Mouse (Mus musculus) MEL (cell line): Measurements from ENCODE around the gene Gbp6. TPM values are rescaled to one million over a fixed set of nuclear protein-coding genes. Genes with fewer than 3 reads are reported as not detected.
"Not testable (repeated sequence)": the region's sequence is repeated elsewhere in the genome, so short reads cannot be mapped to it uniquely, and the experiment has no call there.

ENCODE experiments used
- DNase-seq: peaks from one replicate; pipeline ENCODE4 v3.0.0; 2011; ENCODE audit warnings: low read depth, low spot score
- H3K27ac ChIP-seq: 2 replicates; pipeline ENCODE4 v1.5.1; 2012; ENCODE audit warnings: low read depth, mild to moderate bottlenecking, control low read depth, low read length, moderate library complexity; ENCODE audit not compliant: control insufficient read depth
- H3K27me3 ChIP-seq, 2 experiments: fragments of 150-350 bp in 1 of 2; sonication (generic) in 1 of 2; 2 replicates each; pipeline ENCODE4 v1.6.1; 2012; ENCODE audit warnings: low read length in 2 of 2, mild to moderate bottlenecking in 2 of 2, improper control_type of control experiment in 1 of 2, moderate library complexity in 1 of 2; ENCODE audit not compliant: insufficient read depth in 2 of 2, control insufficient read depth in 1 of 2
- H3K36me3 ChIP-seq, 2 experiments: 2 replicates each; pipeline ENCODE4 v1.6.1; 2012 to 2014; ENCODE audit warnings: low read length in 2 of 2, improper control_type of control experiment in 1 of 2, inconsistent platforms in 1 of 2, mild to moderate bottlenecking in 1 of 2; ENCODE audit not compliant: insufficient read depth in 2 of 2, control insufficient read depth in 1 of 2
- H3K4me1 ChIP-seq, 2 experiments: fragments of 150-350 bp in 1 of 2; sonication (generic) in 1 of 2; 2 replicates each; pipeline ENCODE4 v1.6.1; 2012; ENCODE audit warnings: low read length in 2 of 2, improper control_type of control experiment in 1 of 2, mild to moderate bottlenecking in 1 of 2; ENCODE audit not compliant: insufficient read depth in 2 of 2, control insufficient read depth in 1 of 2
- H3K4me3 ChIP-seq, 2 experiments: fragments of 150-350 bp in 1 of 2; sonication (generic) in 1 of 2; 2 replicates each; pipeline ENCODE4 v1.5.1; 2012; ENCODE audit warnings: low read depth in 2 of 2, low read length in 2 of 2, mild to moderate bottlenecking in 2 of 2, moderate library complexity in 2 of 2, control low read depth in 1 of 2, improper control_type of control experiment in 1 of 2; ENCODE audit not compliant: control insufficient read depth in 1 of 2, insufficient read depth in 1 of 2
- H3K79me2 ChIP-seq: 2 replicates; pipeline ENCODE4 v1.6.1; 2012; ENCODE audit warnings: mild to moderate bottlenecking, low read length, moderate library complexity; ENCODE audit not compliant: control insufficient read depth, poor library complexity, insufficient read depth
- H3K9ac ChIP-seq: 2 replicates; pipeline ENCODE4 v1.6.1; 2012; ENCODE audit warnings: low read depth, mild to moderate bottlenecking, control low read depth, low read length, moderate library complexity; ENCODE audit not compliant: control insufficient read depth, poor library complexity, severe bottlenecking
- H3K9me3 ChIP-seq: fragments of 150-350 bp; sonication (generic); replicated peaks from 2 replicates; pipeline ENCODE4 v1.6.1; 2012; ENCODE audit warnings: mild to moderate bottlenecking, low read length, improper control_type of control experiment, moderate library complexity; ENCODE audit not compliant: insufficient read depth
- BHLHE40 ChIP-seq: IDR thresholded peaks from 2 replicates; pipeline ENCODE4 v1.6.1; 2012; ENCODE audit warnings: low read depth, mild to moderate bottlenecking, inconsistent platforms, low read length, improper control_type of control experiment, borderline replicate concordance
- E2F4 ChIP-seq: IDR thresholded peaks from 2 replicates; pipeline ENCODE4 v1.6.1; 2011; ENCODE audit warnings: low read depth, low read length, improper control_type of control experiment, borderline replicate concordance
- ETS1 ChIP-seq: IDR thresholded peaks from 2 replicates; pipeline ENCODE4 v1.6.1; 2012; ENCODE audit warnings: low read depth, mild to moderate bottlenecking, inconsistent platforms, low read length, improper control_type of control experiment, moderate library complexity
- GABPA ChIP-seq: IDR thresholded peaks from 2 replicates; pipeline ENCODE4 v1.6.1; 2012; ENCODE audit warnings: low read depth, mild to moderate bottlenecking, inconsistent platforms, low read length, improper control_type of control experiment, moderate library complexity
- JUND ChIP-seq: IDR thresholded peaks from 2 replicates; pipeline ENCODE4 v1.6.1; 2011; ENCODE audit warnings: low read depth, mild to moderate bottlenecking, improper control_type of control experiment, low read length
- KAT2A ChIP-seq: conservative IDR thresholded peaks from 2 replicates; pipeline ENCODE4 v1.6.1; 2012; ENCODE audit warnings: low read depth, low read length, improper control_type of control experiment, inconsistent platforms
- MEF2A ChIP-seq: IDR thresholded peaks from 2 replicates; pipeline ENCODE4 v1.6.1; 2014; ENCODE audit warnings: low read depth, mild to moderate bottlenecking, inconsistent platforms, low read length, improper control_type of control experiment; ENCODE audit not compliant: poor library complexity, insufficient replicate concordance, severe bottlenecking; ENCODE audit errors: extremely low read depth
- MYB ChIP-seq: IDR thresholded peaks from 2 replicates; pipeline ENCODE4 v1.6.1; 2011; ENCODE audit warnings: mild to moderate bottlenecking, low read depth, low read length, improper control_type of control experiment
- RCOR1 ChIP-seq: IDR thresholded peaks from 2 replicates; pipeline ENCODE4 v1.6.1; 2012; ENCODE audit warnings: low read depth, mild to moderate bottlenecking, inconsistent platforms, low read length, improper control_type of control experiment
- TAL1 ChIP-seq: IDR thresholded peaks from 2 replicates; pipeline ENCODE4 v1.6.1; 2012; ENCODE audit warnings: mild to moderate bottlenecking, inconsistent platforms, low read length, moderate library complexity, mixed read lengths
- TBP ChIP-seq: IDR thresholded peaks from 2 replicates; pipeline ENCODE4 v1.8.0; 2011; ENCODE audit warnings: low read depth, low read length, improper control_type of control experiment
- TCF12 ChIP-seq: IDR thresholded peaks from 2 replicates; pipeline ENCODE4 v1.6.1; 2014; ENCODE audit warnings: low read depth, mild to moderate bottlenecking, inconsistent platforms, low read length, improper control_type of control experiment, moderate library complexity
- UBTF ChIP-seq: IDR thresholded peaks from 2 replicates; pipeline ENCODE4 v1.6.1; 2012; ENCODE audit warnings: low read depth, mild to moderate bottlenecking, inconsistent platforms, low read length, improper control_type of control experiment, moderate library complexity, borderline replicate concordance; ENCODE audit not compliant: insufficient read depth
- USF1 ChIP-seq: IDR thresholded peaks from 2 replicates; pipeline ENCODE4 v1.6.1; 2014; ENCODE audit warnings: low read depth, mild to moderate bottlenecking, inconsistent platforms, low read length, improper control_type of control experiment, moderate library complexity
- USF2 ChIP-seq, 2 experiments: IDR thresholded peaks; 2 replicates each; pipeline ENCODE4 v1.6.1; 2011 to 2012; ENCODE audit warnings: improper control_type of control experiment in 2 of 2, low read length in 2 of 2, borderline replicate concordance in 1 of 2, inconsistent platforms in 1 of 2, low read depth in 1 of 2, mild to moderate bottlenecking in 1 of 2; ENCODE audit not compliant: insufficient read depth in 1 of 2
- ZC3H11A ChIP-seq: IDR thresholded peaks from 2 replicates; pipeline ENCODE4 v1.6.1; 2012; ENCODE audit warnings: low read depth, mild to moderate bottlenecking, inconsistent platforms, low read length, improper control_type of control experiment
- ZKSCAN1 ChIP-seq: IDR thresholded peaks from 2 replicates; pipeline ENCODE4 v1.6.1; 2012; ENCODE audit warnings: low read depth, mild to moderate bottlenecking, inconsistent platforms, low read length, improper control_type of control experiment, moderate library complexity
- ZMIZ1 ChIP-seq: IDR thresholded peaks from 2 replicates; pipeline ENCODE4 v1.6.1; 2012; ENCODE audit warnings: low read depth, mild to moderate bottlenecking, inconsistent platforms, low read length, improper control_type of control experiment, moderate library complexity
- ZNF384 ChIP-seq: IDR thresholded peaks from 2 replicates; pipeline ENCODE4 v1.6.1; 2012; ENCODE audit warnings: low read depth, mild to moderate bottlenecking, inconsistent platforms, low read length, improper control_type of control experiment
- polyA plus RNA-seq, 2 experiments: library from polyadenylated mRNA; stranded (reverse) in 1 of 2; unstranded in 1 of 2; fragments of >175 nt in 1 of 2; fragments of >200 nt in 1 of 2; gene quantifications; 2 replicates each; pipeline versions ENCODE4 v1.2.1 to v1.2.4; 2012; ENCODE audit warnings: low replicate concordance in 2 of 2, low read depth in 1 of 2; ENCODE audit not compliant: insufficient read length in 2 of 2, insufficient read depth in 1 of 2, missing spikeins in 1 of 2
- total RNA-seq: library from RNA; depleted of rRNA; stranded (reverse); fragments of 300-350 nt; gene quantifications from 2 replicates; pipeline ENCODE4 v1.2.3, GENCODE M21; 2012

Gene Gbp6
- total and polyA plus RNA-seq, 3 experiments, result 0.15 TPM; not detected in 2

DNA sequence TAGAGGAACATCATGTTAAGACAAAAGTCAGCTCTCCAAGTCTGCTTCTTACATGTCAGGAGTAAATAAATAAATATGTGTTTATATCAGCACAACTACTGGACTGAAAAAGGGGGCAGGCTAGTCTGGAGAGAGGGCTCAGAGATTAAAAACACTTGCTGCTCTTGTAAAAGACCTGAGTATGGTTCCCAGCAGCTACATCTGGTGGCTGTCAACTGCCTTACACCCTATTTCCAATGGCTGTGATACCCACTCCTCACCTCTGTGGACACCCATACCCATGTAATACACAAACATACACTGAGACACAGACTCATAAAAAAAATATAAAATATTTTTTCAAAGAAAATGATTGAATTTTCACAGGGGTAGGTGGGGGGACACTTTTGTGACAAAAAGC, 41.0 kb downstream of the Gbp6 start:
- Histone ChIP-seq H3K27ac (no peak overlapping the region), H3K36me3 (no peaks in the 10 kb centered on the region), H3K79me2 (no peaks in the 10 kb centered on the region), H3K4me1 (no peaks in the 10 kb centered on the region), H3K9ac (no peak overlapping the region), H3K4me3 (no peak overlapping the region), H3K27me3 (no peaks in the 10 kb centered on the region), H3K9me3 (no peaks in the 10 kb centered on the region)
- TF ChIP-seq USF2 (IDR thresholded peaks at IDR 0.05; ENCODE audit: borderline replicate concordance in 1 of 2, insufficient read depth in 1 of 2, low read depth in 1 of 2, low read length in 2 of 2) (no peak), TBP (no peak), ZNF384 (no peak), MYB (no peak), ZKSCAN1 (no peak), GABPA (no peak), ZC3H11A (no peak), MEF2A (no peak), UBTF (no peak), JUND (no peak), E2F4 (no peak), ETS1 (no peak), KAT2A (no peak), ZMIZ1 (no peak), RCOR1 (no peak), USF1 (no peak), BHLHE40 (no peak), TCF12 (no peak), TAL1 (no peak)
- no peak for DNase-seq

DNA sequence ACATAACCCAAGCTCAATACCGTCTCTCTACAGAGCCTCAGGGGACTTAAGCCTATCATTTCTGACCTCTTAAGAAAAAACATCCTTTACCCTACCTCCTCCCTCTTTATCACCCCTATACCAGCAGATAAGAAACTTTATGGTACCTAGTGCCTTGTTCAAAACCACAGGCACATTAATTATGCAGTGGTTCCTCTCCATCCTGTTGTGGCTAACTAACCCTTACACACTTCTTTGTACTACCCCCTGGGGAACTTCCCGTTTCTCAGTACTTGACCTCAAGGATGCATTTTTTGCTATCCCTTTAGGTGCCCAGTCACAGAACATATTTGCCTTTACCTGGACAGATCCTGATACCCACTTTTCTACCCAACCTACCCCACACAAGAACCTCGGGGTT, 48.8 kb downstream of the Gbp6 start:
- H3K9ac ChIP-seq, H3K79me2 ChIP-seq, H3K4me1 ChIP-seq, DNase-seq, H3K36me3 ChIP-seq, H3K27me3 ChIP-seq, H3K27ac ChIP-seq, H3K9me3 ChIP-seq, H3K4me3 ChIP-seq: not testable (repeated sequence)

DNA sequence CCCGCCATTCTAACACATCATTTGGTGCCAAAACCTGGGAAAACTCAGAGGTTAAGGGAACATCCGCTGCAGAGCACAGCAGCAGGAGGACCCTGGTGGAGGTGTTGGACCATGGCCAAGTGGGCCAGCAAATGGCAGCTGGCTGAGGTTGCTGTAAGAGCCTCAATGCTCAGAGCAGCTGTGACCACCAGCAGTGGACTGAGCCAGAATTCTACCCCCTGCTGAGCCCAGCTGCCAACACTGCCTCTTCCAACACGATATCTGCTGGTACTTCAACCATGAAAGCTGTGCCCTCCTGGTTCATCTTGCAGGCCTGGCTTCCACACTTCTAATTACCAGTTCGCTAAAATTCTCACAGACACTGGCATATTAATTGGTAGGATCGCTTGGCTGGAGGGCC, 52.5 kb downstream of the Gbp6 start:
- H3K4me1 ChIP-seq, H3K27me3 ChIP-seq, DNase-seq, H3K4me3 ChIP-seq, H3K79me2 ChIP-seq, H3K9ac ChIP-seq, H3K9me3 ChIP-seq, H3K36me3 ChIP-seq, H3K27ac ChIP-seq: not testable (repeated sequence)

DNA sequence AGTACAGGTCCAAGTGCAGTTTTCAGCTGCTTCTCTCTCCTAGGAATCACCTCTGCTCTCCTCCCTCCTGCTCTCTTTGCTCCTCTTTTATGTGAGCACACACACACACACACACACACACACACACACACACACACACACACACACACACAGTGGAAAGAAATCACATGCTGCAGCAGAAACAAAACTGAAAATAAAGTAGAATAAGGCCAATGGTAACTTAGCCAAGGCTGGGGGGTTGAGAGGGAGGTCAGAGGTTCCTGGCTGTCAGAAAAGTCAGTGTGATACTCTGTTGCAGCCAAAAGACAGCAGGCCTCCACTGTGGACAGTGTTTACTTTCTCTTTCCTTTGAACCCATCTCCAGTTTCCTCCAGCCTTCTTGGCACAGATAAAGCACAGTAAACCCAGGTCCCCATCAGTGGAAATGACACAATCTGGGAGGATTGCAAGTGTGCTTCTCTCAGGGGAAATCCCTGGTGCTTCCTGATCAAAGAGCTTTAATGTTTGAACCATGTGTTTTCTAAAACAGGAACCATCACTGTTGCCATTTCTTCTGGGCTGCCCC, 53.9 kb downstream of the Gbp6 start, which contains the start of gene Gbp10:
Gbp10 (minus strand) TSS at position 51 of the 565 bp plus-strand sequence.
- H3K9me3 ChIP-seq, H3K4me1 ChIP-seq, H3K27ac ChIP-seq, H3K36me3 ChIP-seq, H3K79me2 ChIP-seq, H3K27me3 ChIP-seq, DNase-seq, H3K4me3 ChIP-seq, H3K9ac ChIP-seq: not testable (repeated sequence)
